Mouse (Mus musculus): Measurements from ENCODE around the gene Fkrp. TPM values are rescaled to one million over a fixed set of nuclear protein-coding genes. Genes with fewer than 3 reads are reported as not detected.
A peak's percentile ranks its signal among the peaks of the same experiment; 100 is the strongest.

The Fkrp gene
- polyA plus RNA-seq (2016; fragmentation: Nextera tagmentation; extraction: Ambion mirVana), result 36.9 and 41.2 TPM in 2 replicates

GRCm38 (mm10) chr7:16816475-16817122, at the start of gene Fkrp:
Gene Fkrp (minus strand): TSS chr7:16816732.
- peaks cover 22% of the 10 kb centered on the region for H3K27me3 ChIP-seq
- under 1% methylated on average over 42 of the region's 64 CpGs for WGBS
- H3K36me3 ChIP-seq, result 0 out of 2 replicates have a peak, but pooled peaks cover 13% of the 10 kb centered on the region
- H3K9me3 ChIP-seq, result no peaks in the 10 kb centered on the region
- H3K4me1 ChIP-seq, result peaks cover 69% of the 10 kb centered on the region
- peak within 1 kb of the TSS; percentile 99 for H3K27ac ChIP-seq (replicated peaks)
- H3K9ac ChIP-seq (replicated peaks), result peak within 1 kb of the TSS; percentile 99
- H3K4me3 ChIP-seq, result peak within 1 kb of the TSS; percentile 94
- peak within 1 kb of the TSS; percentile 85 for H3K4me2 ChIP-seq (replicated peaks)
- peak; percentile 65 for ATAC-seq (ENCODE audit: low FRiP score, low read depth)

GRCm38 (mm10) chr7:16859902-16860651, 43.5 kb upstream of the Fkrp start:
- 30% methylated on average over 5 of the region's 5 CpGs for WGBS
- Histone ChIP-seq H3K27me3 (no peaks in the 10 kb centered on the region), H3K36me3 (peaks cover 51% of the 10 kb centered on the region), H3K9ac (replicated peaks) (no peak overlapping the region), H3K9me3 (no peaks in the 10 kb centered on the region), H3K4me3 (no peak overlapping the region), H3K27ac (replicated peaks) (no peak overlapping the region), H3K4me2 (replicated peaks) (no peak overlapping the region), H3K4me1 (no peaks in the 10 kb centered on the region)
- ATAC-seq (ENCODE audit: low FRiP score, low read depth), result no peak

GRCm38 (mm10) chr7:16858336-16858735, 41.8 kb upstream of the Fkrp start:
- no peaks in the 10 kb centered on the region for H3K9me3 ChIP-seq
- H3K4me3 ChIP-seq, result no peak overlapping the region
- no peaks in the 10 kb centered on the region for H3K27me3 ChIP-seq
- 18% methylated on average over 17 of the region's 17 CpGs for WGBS
- no peak overlapping the region for H3K27ac ChIP-seq (replicated peaks)
- no peak overlapping the region for H3K9ac ChIP-seq (replicated peaks)
- peaks cover 54% of the 10 kb centered on the region for H3K36me3 ChIP-seq
- no peak overlapping the region for H3K4me2 ChIP-seq (replicated peaks)
- no peak for ATAC-seq (ENCODE audit: low FRiP score, low read depth)
- H3K4me1 ChIP-seq, result no peaks in the 10 kb centered on the region

GRCm38 (mm10) chr7:16853302-16853831, 36.8 kb upstream of the Fkrp start:
- 90% methylated on average over 14 of the region's 14 CpGs for WGBS

GRCm38 (mm10) chr7:16851636-16852035, 35.1 kb upstream of the Fkrp start:
- peaks cover 69% of the 10 kb centered on the region for H3K36me3 ChIP-seq
- no peaks in the 10 kb centered on the region for H3K9me3 ChIP-seq
- no peaks in the 10 kb centered on the region for H3K27me3 ChIP-seq
- ATAC-seq (ENCODE audit: low FRiP score, low read depth), result no peak
- H3K4me2 ChIP-seq (replicated peaks), result no peak overlapping the region
- WGBS, result 94% methylated on average over 4 of the region's 4 CpGs
- no peaks in the 10 kb centered on the region for H3K4me1 ChIP-seq
- no peak overlapping the region for H3K27ac ChIP-seq (replicated peaks)
- no peak overlapping the region for H3K4me3 ChIP-seq
- H3K9ac ChIP-seq (replicated peaks), result no peak overlapping the region

More at GRCm38 (mm10) chr7:16853302-16853831, 36.8 kb upstream of the Fkrp start:
- H3K27ac ChIP-seq (replicated peaks), result no peak overlapping the region
- H3K4me1 ChIP-seq, result no peaks in the 10 kb centered on the region
- H3K4me2 ChIP-seq (replicated peaks), result no peak overlapping the region
- H3K36me3 ChIP-seq, result peaks cover 86% of the 10 kb centered on the region
- no peak overlapping the region for H3K9ac ChIP-seq (replicated peaks)
- H3K4me3 ChIP-seq, result no peak overlapping the region
- H3K9me3 ChIP-seq, result no peaks in the 10 kb centered on the region
- H3K27me3 ChIP-seq, result no peaks in the 10 kb centered on the region
- ATAC-seq (ENCODE audit: low FRiP score, low read depth), result no peak

- no peak overlapping the region for H3K27ac ChIP-seq (replicated peaks)
- H3K27me3 ChIP-seq, result peaks cover 3% of the 10 kb centered on the region; the same call in 1 of the 2 replicates
- H3K9ac ChIP-seq (replicated peaks), result no peak overlapping the region
- no peak overlapping the region for H3K4me3 ChIP-seq
- no peaks in the 10 kb centered on the region for H3K9me3 ChIP-seq
- 22% methylated on average over 16 of the region's 17 CpGs for WGBS
- peaks cover 41% of the 10 kb centered on the region for H3K36me3 ChIP-seq
- ATAC-seq (ENCODE audit: low FRiP score, low read depth), result no peak
- H3K4me1 ChIP-seq, result peaks cover 20% of the 10 kb centered on the region
- H3K4me2 ChIP-seq (replicated peaks), result no peak overlapping the region
These were observed 32.0 kb upstream of the Fkrp start for GRCm38 (mm10) chr7:16848579-16848978.

GRCm38 (mm10) chr7:16847507-16847906, 31.0 kb upstream of the Fkrp start:
- Histone ChIP-seq H3K27ac (replicated peaks) (no peak overlapping the region), H3K27me3 (peaks cover 3% of the 10 kb centered on the region; the same call in 1 of the 2 replicates), H3K4me3 (no peak overlapping the region), H3K4me2 (replicated peaks) (no peak overlapping the region), H3K4me1 (peaks cover 24% of the 10 kb centered on the region), H3K9me3 (no peaks in the 10 kb centered on the region), H3K9ac (replicated peaks) (no peak overlapping the region), H3K36me3 (peaks cover 33% of the 10 kb centered on the region)
- WGBS, result 87% methylated on average over 19 of the region's 19 CpGs
- ATAC-seq (ENCODE audit: low FRiP score, low read depth), result no peak

GRCm38 (mm10) chr7:16846775-16847174, 30.2 kb upstream of the Fkrp start:
- Histone ChIP-seq H3K4me2 (replicated peaks) (no peak overlapping the region), H3K36me3 (peaks cover 27% of the 10 kb centered on the region), H3K4me1 (peaks cover 30% of the 10 kb centered on the region), H3K27ac (replicated peaks) (no peak overlapping the region), H3K27me3 (peaks cover 3% of the 10 kb centered on the region; the same call in 1 of the 2 replicates), H3K9me3 (no peaks in the 10 kb centered on the region), H3K9ac (replicated peaks) (no peak overlapping the region), H3K4me3 (no peak overlapping the region)
- no peak for ATAC-seq (ENCODE audit: low FRiP score, low read depth)
- WGBS, result 97% methylated on average over 5 of the region's 5 CpGs

- Histone ChIP-seq H3K27me3 (peaks cover 3% of the 10 kb centered on the region; the same call in 1 of the 2 replicates), H3K4me2 (replicated peaks) (peak overlapping the region; percentile 12), H3K9me3 (no peaks in the 10 kb centered on the region), H3K27ac (replicated peaks) (no peak overlapping the region; the same call in 1 of the 2 replicates), H3K9ac (replicated peaks) (0 out of 2 replicates have a peak overlapping the region, but pooled peaks have one; percentile 37), H3K4me3 (0 out of 2 replicates have a peak overlapping the region, but pooled peaks have one; percentile 9), H3K4me1 (peaks cover 30% of the 10 kb centered on the region), H3K36me3 (peaks cover 32% of the 10 kb centered on the region)
- WGBS, result 36% methylated on average over 10 of the region's 10 CpGs
- no peak for ATAC-seq (ENCODE audit: low FRiP score, low read depth)
These were observed 29.3 kb upstream of the Fkrp start for GRCm38 (mm10) chr7:16845820-16846167.

- Histone ChIP-seq H3K4me3 (peak overlapping the region; percentile 9; the same call in 1 of the 2 replicates), H3K9ac (replicated peaks) (peak overlapping the region; percentile 37; the same call in 1 of the 2 replicates), H3K27ac (replicated peaks) (no peak overlapping the region), H3K4me1 (peaks cover 30% of the 10 kb centered on the region), H3K27me3 (peaks cover 3% of the 10 kb centered on the region; the same call in 1 of the 2 replicates), H3K36me3 (peaks cover 32% of the 10 kb centered on the region), H3K9me3 (no peaks in the 10 kb centered on the region), H3K4me2 (replicated peaks) (peak overlapping the region; percentile 12)
- WGBS, result 45% methylated on average over 14 of the region's 14 CpGs
- no peak for ATAC-seq (ENCODE audit: low FRiP score, low read depth)
These were observed 28.7 kb upstream of the Fkrp start for GRCm38 (mm10) chr7:16845072-16845819.

- H3K4me3 ChIP-seq, result peak overlapping the region; percentile 4; the same call in 1 of the 2 replicates
- H3K27me3 ChIP-seq, result peaks cover 3% of the 10 kb centered on the region; the same call in 1 of the 2 replicates
- H3K4me1 ChIP-seq, result peaks cover 30% of the 10 kb centered on the region
- no peak for ATAC-seq (ENCODE audit: low FRiP score, low read depth)
- H3K9me3 ChIP-seq, result no peaks in the 10 kb centered on the region
- 68% methylated on average over 3 of the region's 3 CpGs for WGBS
- H3K27ac ChIP-seq (replicated peaks), result no peak overlapping the region
- H3K4me2 ChIP-seq (replicated peaks), result peak overlapping the region; percentile 12
- H3K36me3 ChIP-seq, result peaks cover 32% of the 10 kb centered on the region
- H3K9ac ChIP-seq (replicated peaks), result no peak overlapping the region; the same call in 1 of the 2 replicates
These were observed 28.2 kb upstream of the Fkrp start for GRCm38 (mm10) chr7:16844696-16845071.

All from midbrain, embryonic 12.5 days (tissue).